Mouse (Mus musculus): Measurements from ENCODE around the gene Prrt4.

The Prrt4 gene

DNA sequence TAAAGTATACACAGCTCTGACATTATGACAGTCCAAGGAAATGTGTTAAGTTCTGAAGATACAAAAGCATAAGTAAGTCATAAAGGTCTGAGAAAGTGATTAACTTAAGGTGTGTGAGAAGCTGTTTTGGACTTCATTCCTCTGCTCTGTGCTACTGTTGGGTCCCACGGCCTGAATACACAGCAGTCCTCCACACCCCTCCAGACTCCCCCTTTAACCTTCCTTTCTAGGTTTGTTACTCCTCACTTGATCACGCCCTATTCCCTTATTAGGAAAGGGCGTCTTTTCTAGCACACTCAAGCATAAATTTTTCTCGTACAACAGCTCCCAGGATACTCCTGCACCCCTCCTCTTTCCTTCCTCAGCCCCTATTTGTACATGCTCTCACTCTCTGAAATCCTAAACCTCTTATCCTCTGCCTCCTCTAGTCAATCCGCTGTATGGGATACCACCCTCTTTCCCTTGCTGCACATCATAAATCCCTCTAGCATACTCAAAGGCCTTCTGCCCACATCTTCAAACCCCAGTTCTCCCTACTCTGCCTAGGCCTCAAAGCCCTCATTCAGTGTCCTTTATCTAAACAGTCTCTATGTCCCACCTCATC is 31.9 kb downstream of the Prrt4 start:
- no peak for DNase-seq (ENCODE audit: low spot score in 2 of 2)

DNA sequence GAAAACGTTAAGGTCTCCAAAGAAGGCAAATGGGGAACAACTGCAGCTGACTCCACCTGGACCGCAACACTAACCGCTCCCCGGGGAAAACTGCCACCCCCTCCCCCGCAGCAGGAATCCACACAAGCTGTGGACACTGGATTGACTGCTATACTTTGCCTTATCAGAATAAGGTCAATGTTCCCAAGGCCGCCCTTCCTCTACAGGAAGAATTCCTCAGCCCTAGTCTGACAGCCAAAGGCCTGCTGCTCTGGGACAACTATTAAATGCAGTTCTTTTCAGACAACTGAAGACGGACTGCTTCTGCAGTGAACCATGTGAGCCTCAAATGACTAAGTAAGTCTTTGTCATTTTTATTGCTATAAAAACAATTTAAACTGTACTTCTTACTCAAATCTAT is 32.7 kb downstream of the Prrt4 start:
- no peak for DNase-seq (ENCODE audit: low spot score in 2 of 2)

DNA sequence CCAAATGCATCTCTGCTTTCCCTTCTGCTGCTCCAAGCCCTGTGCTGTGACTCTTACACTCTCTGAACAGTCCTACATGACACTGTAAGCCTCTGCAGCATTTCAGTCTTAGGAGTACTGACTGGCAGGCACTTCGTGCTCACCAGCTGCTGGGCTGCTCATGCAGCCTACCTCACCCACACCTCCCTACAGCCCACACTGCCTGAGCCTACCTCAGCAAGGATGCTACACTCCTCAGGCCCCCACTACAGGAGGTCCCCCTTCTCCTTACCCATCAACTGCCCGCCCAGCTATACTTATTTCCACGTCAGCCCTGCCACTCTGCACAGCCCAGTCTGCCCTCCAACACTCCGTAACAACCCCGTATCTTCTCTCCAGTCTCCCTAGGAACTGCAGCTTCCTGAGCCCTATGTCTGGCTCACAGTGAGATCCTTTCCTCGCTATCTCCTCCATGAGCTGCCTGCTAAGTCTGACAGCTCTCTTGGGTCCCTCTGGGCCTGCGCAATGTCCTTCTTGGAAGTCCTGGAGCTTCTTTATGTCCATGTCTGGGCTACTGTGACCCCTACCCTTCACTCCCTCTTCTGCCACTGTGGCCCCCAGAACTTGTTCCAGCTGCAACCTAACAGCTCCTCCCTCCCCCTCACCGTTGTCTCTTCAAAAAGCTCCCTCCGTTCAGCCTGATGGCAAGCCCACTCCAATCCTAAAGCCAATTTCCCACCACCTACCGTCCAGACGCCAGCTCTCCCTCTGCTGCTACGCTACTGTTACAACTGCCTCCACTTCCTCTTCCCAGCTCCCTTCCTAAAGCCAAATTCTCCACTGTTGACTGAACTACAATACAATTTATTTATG is 33.7 kb downstream of the Prrt4 start:
- no peak for DNase-seq (ENCODE audit: low spot score in 2 of 2)

DNA sequence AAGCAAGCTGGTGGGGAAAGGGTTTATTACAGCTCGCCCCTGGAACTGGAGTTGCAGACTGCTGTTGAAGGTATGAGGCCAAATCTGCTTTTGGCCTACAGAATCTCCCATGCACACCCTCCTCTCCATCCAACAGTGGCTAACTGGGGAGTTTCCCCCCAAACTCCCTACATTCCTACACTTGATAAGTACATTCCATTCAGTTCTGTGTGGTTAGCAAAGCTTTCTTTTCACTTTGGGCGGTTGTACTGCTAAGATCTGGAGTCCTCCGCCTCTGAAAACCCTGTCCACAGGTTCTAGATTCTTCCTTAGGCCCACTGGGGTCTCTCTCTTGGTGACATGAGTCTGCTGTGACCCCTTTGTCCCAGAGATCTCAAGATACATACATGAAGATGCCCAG is 34.4 kb downstream of the Prrt4 start:
- DNase-seq (ENCODE audit: low spot score in 2 of 2) = no peak

DNA sequence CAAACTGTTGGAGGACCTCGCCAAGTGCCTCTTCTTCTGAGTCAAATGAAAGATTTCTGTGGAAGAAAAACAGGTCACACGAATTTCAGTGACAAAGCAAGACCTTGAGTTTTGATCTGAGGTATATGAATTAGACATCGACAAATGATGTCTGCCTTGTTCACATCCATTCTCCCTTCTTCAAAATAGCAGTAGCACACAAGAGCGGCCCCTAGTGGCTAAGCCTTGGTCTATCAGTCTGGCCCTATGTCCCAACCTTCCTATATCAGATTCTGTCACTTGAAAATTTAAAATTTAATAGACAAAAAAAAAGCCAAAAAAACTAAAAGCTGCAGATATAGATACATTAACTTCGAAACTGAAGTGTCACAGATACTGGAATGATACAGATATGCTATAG is 35.8 kb downstream of the Prrt4 start:
- peak; percentile 36 to 50 for DNase-seq (ENCODE audit: low spot score in 2 of 2)

DNA sequence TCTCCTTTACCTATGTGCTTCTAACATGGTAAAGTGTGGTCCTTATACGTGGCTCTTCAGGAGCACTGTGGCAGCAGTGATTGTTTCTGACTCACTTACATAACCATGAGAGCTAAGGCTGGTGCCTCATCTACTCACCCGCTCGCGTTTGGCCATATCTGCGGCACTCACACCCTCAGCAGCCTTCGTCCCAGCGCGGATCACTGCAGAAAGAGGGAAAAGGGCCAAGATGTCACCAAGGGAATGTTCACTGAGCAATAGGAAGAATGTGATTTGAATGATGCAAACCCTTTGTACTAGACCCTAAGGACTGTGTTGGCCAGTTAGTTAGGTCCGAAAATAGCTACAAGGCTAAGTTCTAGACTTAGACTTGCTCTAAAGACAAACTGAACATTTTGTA is 41.9 kb downstream of the Prrt4 start:
- no peak for DNase-seq (ENCODE audit: low spot score in 2 of 2)

DNA sequence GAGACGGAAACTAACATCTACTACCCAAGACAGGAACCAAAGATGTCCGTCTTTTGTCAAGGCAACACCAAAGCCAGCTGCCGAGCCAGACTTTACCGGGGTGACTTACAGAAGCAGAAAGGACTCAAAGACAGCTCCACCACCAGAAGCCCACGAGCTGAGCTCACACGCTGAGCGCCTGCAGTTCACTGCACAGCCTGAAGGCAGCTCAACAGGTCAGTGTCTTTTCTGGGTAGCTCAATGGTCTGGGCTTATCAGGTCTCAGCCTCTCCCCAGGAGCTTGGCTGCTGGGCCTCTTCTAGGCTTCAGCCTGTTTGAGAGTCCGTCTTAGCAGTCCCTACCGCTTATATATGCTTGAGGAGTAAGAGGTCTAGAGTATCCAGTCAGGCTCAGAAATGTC is 46.3 kb downstream of the Prrt4 start:
- DNase-seq (ENCODE audit: low spot score in 2 of 2) = no peak

DNA sequence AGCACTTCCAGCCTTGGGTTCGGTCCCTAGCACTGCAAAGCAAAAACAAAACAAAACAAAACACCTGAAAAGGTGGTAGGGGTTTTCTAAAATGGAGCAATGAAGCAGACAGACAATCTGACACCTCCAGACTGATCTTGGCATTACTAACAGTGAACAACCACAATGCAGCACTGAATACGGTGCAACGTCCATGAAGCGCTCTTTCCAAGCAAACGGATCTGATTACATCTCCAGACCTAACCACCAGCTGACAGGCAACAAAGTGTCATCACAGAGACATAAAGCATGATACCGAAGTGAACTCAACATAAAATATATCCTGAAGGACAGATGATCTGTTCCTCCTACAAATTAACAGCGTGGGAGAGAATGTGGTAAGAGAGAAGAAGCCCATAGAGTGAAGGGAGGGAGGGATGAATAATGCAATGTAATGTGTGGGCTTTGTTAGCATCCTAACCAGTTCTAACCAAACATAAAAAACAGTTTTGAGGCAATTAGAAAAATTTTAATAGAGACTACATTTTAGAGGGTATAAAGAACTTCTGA is 52.4 kb downstream of the Prrt4 start:
- DNase-seq (ENCODE audit: low spot score in 2 of 2) = no peak

DNA sequence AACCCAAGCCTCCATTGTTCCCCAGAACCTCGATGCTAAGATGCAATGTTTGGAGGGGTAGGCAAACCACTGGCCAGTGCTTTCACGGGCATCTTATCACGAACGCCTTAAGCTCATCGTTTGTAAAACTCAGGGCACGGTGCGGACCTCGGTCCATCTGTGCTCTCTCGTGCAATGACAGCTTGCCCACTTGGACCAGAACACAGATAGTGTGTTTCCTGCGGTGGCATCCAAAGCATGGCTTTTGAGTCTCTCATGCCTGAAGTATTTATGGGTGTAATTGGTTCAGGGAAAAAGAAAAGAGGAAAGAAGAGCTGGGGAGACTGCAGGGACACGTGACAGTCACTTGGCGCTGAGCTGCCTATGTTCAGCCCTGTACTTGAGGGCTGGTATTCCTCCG is 59.4 kb downstream of the Prrt4 start:
- no peak for DNase-seq (ENCODE audit: low spot score in 2 of 2)
